Mouse (Mus musculus) cerebellum, postnatal 36 days (tissue): ENCODE data around the gene Btd.

Experiments used
- DNase-seq, 2 experiments: peaks; one replicate each; pipeline ENCODE4 v3.0.0; 2021 to 2022; ENCODE audit warnings: mixed read lengths in 2 of 2

The Btd gene

GRCm38 (mm10) chr14:31647991-31648390 is 7.2 kb downstream of the Btd start:
- DNase-seq = no peak

- DNase-seq = no peak
These were observed 9.5 kb downstream of the Btd start for GRCm38 (mm10) chr14:31650347-31650746.

GRCm38 (mm10) chr14:31651206-31651605 is 10.4 kb downstream of the Btd start:
- DNase-seq = no peak

GRCm38 (mm10) chr14:31652106-31652505 is 11.3 kb downstream of the Btd start:
- DNase-seq = no peak

GRCm38 (mm10) chr14:31652624-31653023 is 11.8 kb downstream of the Btd start:
- DNase-seq = no peak

GRCm38 (mm10) chr14:31653101-31653875 is 12.5 kb downstream of the Btd start:
- no peak for DNase-seq

- DNase-seq = no peak
These were observed 14.0 kb downstream of the Btd start for GRCm38 (mm10) chr14:31654816-31655215.

GRCm38 (mm10) chr14:31655406-31655805 is 14.6 kb downstream of the Btd start:
- DNase-seq = no peak

GRCm38 (mm10) chr14:31656386-31656785 is 15.6 kb downstream of the Btd start:
- no peak for DNase-seq

- DNase-seq = peak; percentile 75 to 87
These were observed 16.2 kb downstream of the Btd start for GRCm38 (mm10) chr14:31656857-31657645.

GRCm38 (mm10) chr14:31658126-31658680 is 17.4 kb downstream of the Btd start:
- no peak for DNase-seq

- no peak for DNase-seq
These were observed 18.8 kb downstream of the Btd start for GRCm38 (mm10) chr14:31659501-31660181.

- DNase-seq = no peak
These were observed 19.7 kb downstream of the Btd start for GRCm38 (mm10) chr14:31660312-31661093.

- DNase-seq = peak; percentile 85 to 87
These were observed 21.1 kb downstream of the Btd start for GRCm38 (mm10) chr14:31661671-31662554.

- DNase-seq = no peak
These were observed 21.9 kb downstream of the Btd start for GRCm38 (mm10) chr14:31662555-31663211.

GRCm38 (mm10) chr14:31663376-31664099 is 22.7 kb downstream of the Btd start:
- DNase-seq = no peak

GRCm38 (mm10) chr14:31664100-31664902 is 23.5 kb downstream of the Btd start:
- DNase-seq = no peak

- no peak for DNase-seq
These were observed 24.2 kb downstream of the Btd start for GRCm38 (mm10) chr14:31664903-31665565.

GRCm38 (mm10) chr14:31665566-31665940 is 24.7 kb downstream of the Btd start:
- DNase-seq = no peak
